Mouse (Mus musculus) hindbrain, embryonic 15.5 days (tissue): Measurements from ENCODE around the gene Arhgap45. TPM values are rescaled to one million over a fixed set of nuclear protein-coding genes. Genes with fewer than 3 reads are reported as not detected.

Experiments used
- ATAC-seq: fragments of 200-750 bp; cut with Nextera tagmentation; 2 replicates; pipeline ENCODE4 v1.8.0; 2017; ENCODE audit warnings: low read depth, moderate number of reproducible peaks, moderate TSS enrichment; ENCODE audit not compliant: low FRiP score
- H3K27ac ChIP-seq: fragments of 300-500 bp; sonication (generic); replicated peaks from 2 replicates; pipeline ENCODE4 v1.5.1; 2015; ENCODE audit warnings: mild to moderate bottlenecking, inconsistent platforms
- H3K27me3 ChIP-seq: fragments of 300-500 bp; sonication (generic); 2 replicates; pipeline ENCODE4 v1.6.1; 2015; ENCODE audit warnings: control low read depth, inconsistent platforms
- H3K36me3 ChIP-seq: fragments of 300-500 bp; sonication (generic); 2 replicates; pipeline ENCODE4 v1.6.1; 2015; ENCODE audit warnings: control low read depth, inconsistent platforms
- H3K4me1 ChIP-seq: fragments of 300-500 bp; sonication (generic); replicated peaks from 2 replicates; pipeline ENCODE4 v1.6.1; 2015; ENCODE audit warnings: control low read depth, inconsistent platforms
- H3K4me2 ChIP-seq: fragments of 300-500 bp; sonication (generic); 2 replicates; pipeline ENCODE4 v1.6.1; 2015; ENCODE audit warnings: moderate library complexity, mild to moderate bottlenecking, inconsistent platforms
- H3K4me3 ChIP-seq: fragments of 300-500 bp; sonication (generic); 2 replicates; pipeline ENCODE4 v1.5.1; 2015; ENCODE audit warnings: mild to moderate bottlenecking, inconsistent platforms
- H3K9ac ChIP-seq: fragments of 300-500 bp; sonication (generic); 2 replicates; pipeline ENCODE4 v1.6.1; 2015; ENCODE audit warnings: inconsistent platforms
- H3K9me3 ChIP-seq: fragments of 300-500 bp; sonication (generic); 2 replicates; pipeline ENCODE4 v1.6.1; 2016; ENCODE audit warnings: control low read depth, inconsistent platforms
- WGBS: fragments of 180-500 bp; shearing (Covaris S2); methylation state at CpG from one replicate; pipeline ENCODE4 v1.1.7; 2015; 5-methylcytosine and 5-hydroxymethylcytosine counted together
- polyA plus RNA-seq: library from polyadenylated mRNA; unstranded; fragments of >200 nt; fragmentation: Nextera tagmentation; extraction: Ambion mirVana; gene quantifications from 2 replicates; pipeline ENCODE4 v1.2.1, GENCODE M21; 2015

Arhgap45 gene
- 2.3 and 2.5 TPM in 2 replicates for polyA plus RNA-seq

DNA sequence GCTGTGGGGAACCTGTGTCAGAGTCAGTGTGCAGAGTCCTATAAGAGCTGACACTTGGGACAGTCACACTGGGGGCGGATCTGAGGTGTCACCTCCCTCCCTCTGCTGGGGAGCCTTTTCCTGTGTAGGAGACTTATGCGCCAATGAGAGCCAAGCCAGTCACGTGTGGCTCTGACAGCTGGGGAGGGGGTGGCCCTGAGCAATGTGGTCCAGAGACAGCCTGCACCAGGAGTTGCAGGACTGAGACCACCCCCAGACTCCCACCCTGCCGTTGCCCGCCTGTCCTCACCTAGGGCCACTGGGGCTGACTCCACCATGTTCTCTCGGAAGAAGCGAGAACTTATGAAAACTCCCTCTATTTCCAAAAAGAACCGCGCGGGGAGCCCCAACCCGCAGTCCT lies at the start of gene Arhgap45:
Gene Arhgap45, plus strand, starts transcription at position 143 of the 400 bp plus-strand sequence.
- Histone ChIP-seq H3K27me3 (peaks cover 65% of the 10 kb centered on the region), H3K36me3 (peaks cover 12% of the 10 kb centered on the region)

GRCm38 (mm10) chr10:79966886-79967400 lies 49.5 kb upstream of the Arhgap45 start:
- Histone ChIP-seq H3K36me3 (peaks cover 50% of the 10 kb centered on the region), H3K9ac (no peak overlapping the region), H3K4me2 (no peak overlapping the region), H3K9me3 (no peaks in the 10 kb centered on the region), H3K4me1 (peaks cover 8% of the 10 kb centered on the region), H3K27ac (no peak overlapping the region), H3K4me3 (no peak overlapping the region), H3K27me3 (peaks cover 18% of the 10 kb centered on the region)
- WGBS, result 94% methylated on average over 5 of the region's 5 CpGs
- ATAC-seq, result no peak

More for the DNA sequence above, at the start of gene Arhgap45:
- H3K9me3 ChIP-seq, result no peaks in the 10 kb centered on the region
- 72% methylated on average over 11 of the region's 11 CpGs for WGBS
- no peak within 1 kb of the TSS for H3K4me3 ChIP-seq
- H3K27ac ChIP-seq, result no peak within 1 kb of the TSS
- H3K9ac ChIP-seq, result no peak within 1 kb of the TSS
- no peaks in the 10 kb centered on the region for H3K4me1 ChIP-seq
- H3K4me2 ChIP-seq, result no peak within 1 kb of the TSS
- no peak for ATAC-seq

DNA sequence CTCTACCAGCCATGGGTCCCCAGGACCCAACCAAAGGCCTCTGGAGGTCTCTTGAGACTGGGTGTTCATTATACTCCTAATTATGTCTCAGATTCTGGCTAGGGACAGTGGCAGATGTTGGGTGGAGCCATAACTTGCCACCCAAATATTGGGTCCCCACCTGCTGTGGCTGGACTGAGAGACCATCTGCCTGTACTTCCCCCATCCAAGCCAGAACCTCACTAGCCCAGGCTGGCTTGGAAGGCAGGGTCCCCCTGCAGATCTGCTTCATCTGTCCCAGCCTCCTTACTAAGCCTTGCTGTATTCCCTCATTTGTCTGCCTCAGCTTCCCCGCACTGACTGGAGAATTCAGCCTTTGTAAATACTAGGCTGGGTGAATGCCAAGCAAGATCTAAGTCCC lies 48.3 kb upstream of the Arhgap45 start:
- peaks cover 41% of the 10 kb centered on the region for H3K36me3 ChIP-seq
- H3K9ac ChIP-seq, result no peak overlapping the region
- H3K4me2 ChIP-seq, result no peak overlapping the region
- 80% methylated on average over 1 of the region's 1 CpGs for WGBS
- no peak overlapping the region for H3K27ac ChIP-seq
- no peak for ATAC-seq
- peaks cover 28% of the 10 kb centered on the region for H3K27me3 ChIP-seq
- no peaks in the 10 kb centered on the region for H3K9me3 ChIP-seq
- peaks cover 8% of the 10 kb centered on the region for H3K4me1 ChIP-seq
- H3K4me3 ChIP-seq, result no peak overlapping the region

- Histone ChIP-seq H3K4me2 (no peak overlapping the region), H3K36me3 (peaks cover 41% of the 10 kb centered on the region), H3K9ac (no peak overlapping the region), H3K27me3 (peaks cover 28% of the 10 kb centered on the region), H3K4me1 (peaks cover 8% of the 10 kb centered on the region), H3K9me3 (no peaks in the 10 kb centered on the region), H3K27ac (no peak overlapping the region), H3K4me3 (no peak overlapping the region)
- ATAC-seq, result no peak
- 16% methylated on average over 3 of the region's 3 CpGs for WGBS
Measured at GRCm38 (mm10) chr10:79969124-79969568, 47.3 kb upstream of the Arhgap45 start.

GRCm38 (mm10) chr10:79970415-79971182 lies 45.9 kb upstream of the Arhgap45 start, which contains the start of gene Grin3b:
Gene Grin3b, plus strand, starts transcription at chr10:79970715.
- 0 out of 2 replicates have a peak, but pooled peaks have one; percentile 29 for ATAC-seq
- 7% methylated on average over 46 of the region's 47 CpGs for WGBS

DNA sequence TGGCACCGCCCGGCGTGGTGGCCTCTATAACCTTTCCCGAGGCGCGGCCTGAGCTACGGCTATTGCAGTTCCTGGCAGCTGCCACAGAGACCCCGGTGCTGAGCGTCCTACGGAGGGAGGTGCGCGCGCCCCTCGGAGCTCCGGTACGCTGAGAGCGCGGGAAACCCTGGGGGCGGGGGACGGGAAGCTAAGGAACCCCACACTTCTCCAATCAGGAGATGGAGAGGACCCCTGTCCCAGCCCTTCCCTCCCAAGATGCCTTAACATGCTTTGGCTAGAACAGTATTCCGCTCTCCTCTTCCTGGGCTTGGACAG lies 45.3 kb upstream of the Arhgap45 start:
- 0 out of 2 replicates have a peak, but pooled peaks have one; percentile 5 for ATAC-seq
- peak overlapping the region; percentile 18; the same call in 1 of the 2 replicates for H3K9ac ChIP-seq
- H3K27me3 ChIP-seq, result peaks cover 28% of the 10 kb centered on the region
- H3K4me2 ChIP-seq, result peak overlapping the region; percentile 64
- WGBS, result 4% methylated on average over 20 of the region's 21 CpGs
- H3K27ac ChIP-seq, result no peak overlapping the region
- no peaks in the 10 kb centered on the region for H3K9me3 ChIP-seq
- peak overlapping the region; percentile 32 for H3K4me3 ChIP-seq
- peaks cover 8% of the 10 kb centered on the region for H3K4me1 ChIP-seq
- H3K36me3 ChIP-seq, result peaks cover 34% of the 10 kb centered on the region

More at GRCm38 (mm10) chr10:79970415-79971182, 45.9 kb upstream of the Arhgap45 start, which contains the start of gene Grin3b:
- Histone ChIP-seq H3K36me3 (peaks cover 35% of the 10 kb centered on the region), H3K27ac (no peak within 1 kb of the TSS), H3K4me3 (peak within 1 kb of the TSS; percentile 32), H3K27me3 (peaks cover 28% of the 10 kb centered on the region), H3K4me2 (peak within 1 kb of the TSS; percentile 64), H3K9ac (peak within 1 kb of the TSS; percentile 18; the same call in 1 of the 2 replicates), H3K9me3 (no peaks in the 10 kb centered on the region), H3K4me1 (peaks cover 8% of the 10 kb centered on the region)

DNA sequence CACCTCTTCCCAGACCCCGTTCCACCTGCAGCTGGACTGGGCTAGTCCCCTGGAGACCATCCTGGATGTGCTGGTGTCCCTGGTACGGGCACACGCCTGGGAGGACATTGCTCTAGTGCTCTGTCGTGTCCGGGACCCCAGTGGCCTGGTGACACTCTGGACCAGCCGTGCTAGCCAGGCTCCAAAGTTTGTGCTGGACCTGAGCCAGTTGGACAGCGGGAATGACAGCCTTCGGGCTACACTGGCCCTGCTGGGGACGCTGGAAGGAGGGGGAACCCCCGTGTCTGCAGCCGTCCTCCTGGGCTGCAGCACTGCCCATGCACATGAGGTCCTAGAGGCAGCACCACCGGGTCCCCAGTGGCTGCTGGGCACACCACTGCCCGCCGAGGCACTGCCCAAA lies 43.6 kb upstream of the Arhgap45 start:
- Histone ChIP-seq H3K9me3 (no peaks in the 10 kb centered on the region), H3K4me2 (no peak overlapping the region), H3K4me3 (no peak overlapping the region), H3K4me1 (peaks cover 8% of the 10 kb centered on the region), H3K27me3 (peaks cover 28% of the 10 kb centered on the region), H3K9ac (no peak overlapping the region), H3K36me3 (peaks cover 34% of the 10 kb centered on the region), H3K27ac (no peak overlapping the region)
- ATAC-seq, result no peak
- WGBS, result 67% methylated on average over 14 of the region's 14 CpGs

DNA sequence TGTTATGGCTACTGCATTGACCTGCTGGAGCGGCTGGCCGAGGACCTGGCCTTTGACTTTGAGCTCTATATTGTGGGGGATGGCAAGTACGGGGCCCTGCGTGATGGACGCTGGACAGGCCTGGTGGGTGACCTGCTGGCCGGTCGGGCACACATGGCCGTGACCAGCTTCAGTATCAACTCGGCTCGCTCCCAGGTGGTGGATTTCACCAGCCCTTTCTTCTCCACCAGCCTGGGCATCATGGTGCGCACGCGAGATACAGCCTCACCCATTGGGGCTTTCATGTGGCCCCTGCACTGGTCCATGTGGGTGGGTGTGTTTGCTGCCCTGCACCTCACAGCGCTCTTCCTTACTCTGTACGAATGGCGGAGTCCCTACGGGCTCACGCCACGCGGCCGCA lies 42.4 kb upstream of the Arhgap45 start:
- H3K27ac ChIP-seq, result no peak overlapping the region
- no peak overlapping the region for H3K9ac ChIP-seq
- H3K9me3 ChIP-seq, result no peaks in the 10 kb centered on the region
- peaks cover 24% of the 10 kb centered on the region for H3K27me3 ChIP-seq
- no peak overlapping the region for H3K4me2 ChIP-seq
- 91% methylated on average over 21 of the region's 21 CpGs for WGBS
- ATAC-seq, result no peak
- peaks cover 8% of the 10 kb centered on the region for H3K4me1 ChIP-seq
- H3K36me3 ChIP-seq, result peaks cover 39% of the 10 kb centered on the region
- no peak overlapping the region for H3K4me3 ChIP-seq

- Histone ChIP-seq H3K4me2 (no peak overlapping the region), H3K27ac (no peak overlapping the region), H3K9me3 (no peaks in the 10 kb centered on the region), H3K9ac (no peak overlapping the region), H3K27me3 (peaks cover 18% of the 10 kb centered on the region), H3K4me3 (no peak overlapping the region), H3K4me1 (peaks cover 8% of the 10 kb centered on the region), H3K36me3 (peaks cover 42% of the 10 kb centered on the region)
- 89% methylated on average over 8 of the region's 8 CpGs for WGBS
- no peak for ATAC-seq
Measured at GRCm38 (mm10) chr10:79974668-79975067, 41.8 kb upstream of the Arhgap45 start.

GRCm38 (mm10) chr10:79976071-79976721 lies 40.3 kb upstream of the Arhgap45 start:
- ATAC-seq, result no peak
- Histone ChIP-seq H3K4me3 (no peak overlapping the region), H3K4me2 (no peak overlapping the region), H3K27me3 (peaks cover 16% of the 10 kb centered on the region), H3K36me3 (peaks cover 42% of the 10 kb centered on the region), H3K4me1 (peaks cover 3% of the 10 kb centered on the region; the same call in 1 of the 2 replicates), H3K9me3 (no peaks in the 10 kb centered on the region), H3K9ac (no peak overlapping the region), H3K27ac (no peak overlapping the region)
- WGBS, result 84% methylated on average over 28 of the region's 28 CpGs

DNA sequence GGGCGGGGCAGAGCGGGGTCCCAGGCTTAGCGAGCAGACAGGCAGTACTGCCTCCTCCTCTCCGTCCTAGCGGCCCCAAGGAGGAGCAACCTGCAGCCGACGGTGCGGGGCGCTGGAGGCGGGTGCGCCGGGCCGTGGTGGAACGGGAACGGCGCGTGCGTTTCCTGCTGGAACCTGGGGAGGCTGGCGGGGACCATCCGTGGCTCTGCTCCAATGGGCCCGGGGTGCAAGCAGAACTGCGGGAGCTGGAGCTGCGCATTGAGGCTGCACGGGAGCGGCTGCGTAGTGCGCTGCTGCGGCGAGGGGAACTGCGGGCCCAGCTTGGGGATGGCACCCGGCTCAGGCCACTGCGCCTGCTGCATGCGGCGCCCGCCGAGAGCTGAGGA lies 39.7 kb upstream of the Arhgap45 start:
- ATAC-seq, result no peak
- Histone ChIP-seq H3K9ac (no peak overlapping the region), H3K4me1 (peaks cover 8% of the 10 kb centered on the region), H3K27ac (no peak overlapping the region), H3K27me3 (peaks cover 12% of the 10 kb centered on the region), H3K9me3 (no peaks in the 10 kb centered on the region), H3K36me3 (peaks cover 42% of the 10 kb centered on the region), H3K4me3 (no peak overlapping the region), H3K4me2 (no peak overlapping the region)
- WGBS, result 76% methylated on average over 36 of the region's 36 CpGs

DNA sequence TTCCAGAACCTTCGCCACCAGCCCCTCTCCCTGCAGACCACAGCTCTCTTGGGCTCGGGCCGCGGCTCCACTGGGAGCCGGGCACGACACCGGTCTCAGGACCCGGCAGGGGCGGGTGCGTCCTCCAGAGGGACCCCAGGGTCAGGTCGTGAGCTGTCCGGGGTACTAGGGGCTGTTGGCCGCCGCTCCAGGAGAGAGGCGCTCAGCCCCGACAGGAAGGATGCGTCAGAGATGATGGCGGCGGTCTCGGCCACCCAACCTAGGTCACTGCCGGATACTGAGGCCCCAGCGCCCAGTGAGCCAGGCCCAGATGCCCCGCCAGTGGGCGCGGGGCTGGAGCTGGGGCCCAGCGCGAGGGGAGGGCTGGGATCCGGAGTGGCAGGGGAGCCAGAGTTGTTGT lies 39.1 kb upstream of the Arhgap45 start:
- Histone ChIP-seq H3K4me3 (no peak overlapping the region), H3K9ac (no peak overlapping the region), H3K4me1 (peaks cover 12% of the 10 kb centered on the region), H3K4me2 (no peak overlapping the region), H3K27me3 (peaks cover 7% of the 10 kb centered on the region; the same call in 1 of the 2 replicates), H3K9me3 (no peaks in the 10 kb centered on the region), H3K36me3 (peaks cover 42% of the 10 kb centered on the region), H3K27ac (no peak overlapping the region)
- no peak for ATAC-seq
- WGBS, result 84% methylated on average over 27 of the region's 28 CpGs
